Mouse (Mus musculus) lung, adult 2 months (tissue): ENCODE data around the gene Rec114. TPM values are rescaled to one million over a fixed set of nuclear protein-coding genes. Genes with fewer than 3 reads are reported as not detected.
A peak's percentile ranks its signal among the peaks of the same experiment; 100 is the strongest.

Experiments used
- DNase-seq: peaks from one replicate; pipeline ENCODE4 v3.0.0; 2022
- H3K4me1 ChIP-seq: fragments of 200-500 bp; 2 replicates; pipeline ENCODE4 v1.6.1; 2011; ENCODE audit warnings: low read length; ENCODE audit not compliant: control insufficient read depth, insufficient read depth
- H3K4me3 ChIP-seq: fragments of 200-500 bp; replicated peaks from 2 replicates; pipeline ENCODE3; 2011; ENCODE audit warnings: low read depth, mild to moderate bottlenecking, control low read depth, low read length; ENCODE audit errors: extremely low read depth
- CTCF ChIP-seq: fragments of 200-500 bp; IDR thresholded peaks from 2 replicates; pipeline ENCODE4 v1.5.1; 2011; ENCODE audit warnings: mild to moderate bottlenecking, low read length, control low read depth; ENCODE audit not compliant: insufficient read depth
- POLR2A ChIP-seq: fragments of 200-500 bp; IDR thresholded peaks from 2 replicates; pipeline ENCODE4 v1.6.1; 2011; ENCODE audit warnings: low read depth, mild to moderate bottlenecking, control low read depth, low read length, borderline replicate concordance; ENCODE audit errors: extremely low read depth
- WGBS: fragments of 180-500 bp; shearing (Covaris S2); methylation state at CpG from one replicate; pipeline ENCODE4 v1.1.7; 2018; 5-methylcytosine and 5-hydroxymethylcytosine counted together
- polyA plus RNA-seq: library from polyadenylated mRNA; depleted of rRNA; stranded (reverse); fragments of >200 nt; gene quantifications from 2 replicates; pipeline ENCODE4 v1.2.3, GENCODE M21; 2012

Gene Rec114
- polyA plus RNA-seq, 1 experiment = 0.24 TPM

DNA sequence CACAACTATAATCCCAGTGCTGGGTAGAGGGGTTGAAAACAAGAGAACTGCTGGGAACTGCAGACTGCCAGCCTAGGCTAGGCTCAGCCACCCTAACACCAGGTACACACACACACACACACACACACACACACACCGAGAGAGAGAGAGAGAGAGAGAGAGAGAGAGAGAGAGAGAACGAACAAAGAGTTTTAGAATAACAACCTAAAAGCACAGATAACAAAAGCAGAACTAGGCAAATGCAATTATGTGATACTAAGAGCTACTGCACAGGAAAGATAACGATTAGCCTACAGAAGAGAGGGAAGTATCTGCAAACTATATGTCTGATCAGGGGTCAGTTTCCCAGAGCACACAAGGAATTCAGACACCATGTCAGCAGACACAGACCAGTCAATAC is 24.8 kb downstream of the Rec114 start:
- TF ChIP-seq CTCF = no peak
- no peak for TF ChIP-seq POLR2A
- H3K4me1 ChIP-seq = no peaks in the 10 kb centered on the region
- WGBS = 43% methylated on average over 3 of the region's 3 CpGs

DNA sequence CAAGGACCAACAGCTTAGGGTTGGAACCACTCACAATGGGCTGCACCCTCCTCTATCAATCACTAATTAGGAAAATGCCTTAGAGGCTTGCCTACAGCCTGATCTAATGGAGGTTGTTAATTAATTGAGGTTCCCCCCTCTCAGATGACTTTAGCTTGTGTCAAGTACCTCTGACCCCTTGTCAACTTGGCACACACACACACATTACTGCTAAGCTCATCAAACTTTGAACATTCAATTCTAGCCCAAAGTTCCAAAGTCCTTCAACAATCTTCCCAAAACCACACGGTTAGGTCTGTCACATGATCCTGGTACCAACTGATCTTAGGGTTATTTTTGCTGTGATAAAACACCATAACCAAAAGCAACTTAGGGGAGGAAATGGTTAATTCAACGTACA is 26.9 kb downstream of the Rec114 start:
- 19% methylated on average over 2 of the region's 2 CpGs for WGBS
- no peak for TF ChIP-seq CTCF
- TF ChIP-seq POLR2A = no peak
- no peak for DNase-seq
- Histone ChIP-seq H3K4me1 (no peaks in the 10 kb centered on the region), H3K4me3 (no peak overlapping the region)

More for the DNA sequence above, 24.8 kb downstream of the Rec114 start:
- DNase-seq = no peak
- H3K4me3 ChIP-seq = no peak overlapping the region

DNA sequence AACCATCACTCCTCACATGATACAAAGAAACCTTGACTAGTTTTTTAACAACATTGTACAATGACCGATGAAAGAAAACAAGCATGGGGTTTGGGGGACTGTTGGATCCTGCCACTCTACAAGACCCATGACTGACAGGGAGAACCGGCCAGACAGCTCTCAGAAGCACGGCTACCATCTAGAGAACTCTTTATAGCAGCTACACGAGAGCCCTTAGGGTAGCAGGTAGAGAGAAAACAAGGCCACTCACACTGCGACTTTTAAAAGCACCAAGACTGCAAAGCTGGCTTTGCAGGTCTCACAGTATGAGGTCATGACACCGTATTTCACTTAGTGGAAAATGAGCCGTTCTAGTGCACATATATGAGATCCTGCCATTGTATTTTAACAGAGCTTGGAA is 33.1 kb downstream of the Rec114 start:
- no peak for DNase-seq
- H3K4me1 ChIP-seq = no peaks in the 10 kb centered on the region
- no peak overlapping the region for H3K4me3 ChIP-seq
- TF ChIP-seq POLR2A = no peak
- no peak for TF ChIP-seq CTCF
- WGBS = 67% methylated on average over 7 of the region's 7 CpGs

DNA sequence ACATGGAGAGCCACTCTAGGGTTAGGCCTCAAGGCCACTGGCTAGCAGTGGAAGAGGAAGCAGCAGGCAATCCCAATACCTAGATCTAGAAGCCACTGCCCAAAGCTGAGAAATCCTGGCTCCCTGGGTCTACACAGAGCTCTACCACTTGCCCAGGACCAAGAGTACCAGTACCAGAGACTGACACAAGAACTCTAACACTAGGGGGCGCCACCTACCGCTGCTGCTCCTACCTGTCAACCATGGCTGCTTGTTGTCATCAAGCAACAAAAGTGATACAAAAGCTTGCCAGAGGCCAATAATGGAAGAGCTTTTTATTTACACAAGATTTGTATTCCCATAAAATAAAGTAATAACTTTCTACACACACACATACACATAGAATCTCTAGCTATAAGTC is 33.8 kb downstream of the Rec114 start:
- 4% methylated on average over 2 of the region's 2 CpGs for WGBS
- Histone ChIP-seq H3K4me1 (no peaks in the 10 kb centered on the region), H3K4me3 (no peak overlapping the region)
- no peak for TF ChIP-seq POLR2A
- peak; percentile 64 for TF ChIP-seq CTCF
- peak; percentile 37 for DNase-seq

DNA sequence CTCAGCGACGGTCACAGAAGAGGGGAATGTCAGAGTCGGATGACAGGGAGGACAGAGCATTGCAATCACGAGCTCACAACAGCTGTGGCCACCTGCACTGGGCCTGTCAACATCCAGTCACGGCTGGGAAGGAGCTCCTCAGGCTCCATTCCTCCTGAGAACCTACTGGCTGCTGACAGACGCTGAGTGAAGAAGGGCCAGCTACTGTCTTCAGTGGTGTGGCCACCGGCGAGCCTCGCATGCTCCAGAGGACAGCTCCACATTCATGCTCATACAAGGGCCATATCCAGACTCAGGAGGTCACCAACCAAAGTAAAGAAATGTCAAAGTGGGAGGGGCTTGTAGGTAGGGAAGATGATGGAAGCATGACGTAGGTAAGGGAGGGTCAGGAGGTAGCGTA is 36.0 kb downstream of the Rec114 start:
- TF ChIP-seq CTCF (no peak), POLR2A (no peak)
- no peak for DNase-seq
- WGBS = 78% methylated on average over 11 of the region's 11 CpGs

DNA sequence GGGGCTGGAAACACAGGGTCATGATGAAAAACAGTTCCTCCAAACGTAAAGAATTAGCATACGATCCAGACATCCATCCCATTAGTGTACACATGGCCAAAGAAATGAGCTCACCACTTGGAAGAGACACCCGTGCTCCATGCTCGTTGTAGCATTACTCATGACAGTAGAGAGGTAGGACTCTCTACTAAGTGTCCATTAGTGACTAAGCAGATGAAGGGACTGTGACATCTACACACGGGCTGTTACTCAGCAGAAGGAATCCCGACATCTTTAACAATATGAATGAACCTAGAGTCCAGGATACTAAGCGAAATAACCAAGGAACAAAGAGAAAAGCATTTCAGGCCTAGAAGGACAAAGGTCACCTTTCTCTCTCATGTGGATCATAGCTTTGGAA is 37.7 kb downstream of the Rec114 start:
- 75% methylated on average over 7 of the region's 7 CpGs for WGBS
- no peaks in the 10 kb centered on the region for H3K4me1 ChIP-seq
- TF ChIP-seq CTCF = no peak
- TF ChIP-seq POLR2A = no peak
- H3K4me3 ChIP-seq = no peak overlapping the region
- no peak for DNase-seq

More for the DNA sequence above, 36.0 kb downstream of the Rec114 start:
- Histone ChIP-seq H3K4me3 (no peak overlapping the region), H3K4me1 (no peaks in the 10 kb centered on the region)

DNA sequence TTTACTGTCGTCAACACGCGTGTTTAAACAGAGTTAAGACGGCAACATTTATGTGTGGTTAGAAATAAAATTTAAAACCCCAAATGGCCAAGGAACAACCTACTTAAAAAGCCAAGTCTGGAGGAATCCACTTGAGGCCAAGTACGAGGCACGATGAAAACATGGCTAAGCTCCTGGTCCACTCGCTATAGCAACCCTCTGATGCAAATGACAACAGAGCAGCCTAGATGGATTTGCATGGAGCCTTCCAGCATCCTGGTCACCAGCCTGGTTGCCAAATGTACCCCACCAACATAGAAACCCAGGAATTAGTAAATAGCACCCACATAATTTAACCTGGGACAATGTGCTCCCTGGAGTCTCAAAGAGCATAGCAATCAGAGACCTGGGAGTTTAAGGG is 40.0 kb downstream of the Rec114 start:
- no peak for DNase-seq
- 82% methylated on average over 7 of the region's 7 CpGs for WGBS

DNA sequence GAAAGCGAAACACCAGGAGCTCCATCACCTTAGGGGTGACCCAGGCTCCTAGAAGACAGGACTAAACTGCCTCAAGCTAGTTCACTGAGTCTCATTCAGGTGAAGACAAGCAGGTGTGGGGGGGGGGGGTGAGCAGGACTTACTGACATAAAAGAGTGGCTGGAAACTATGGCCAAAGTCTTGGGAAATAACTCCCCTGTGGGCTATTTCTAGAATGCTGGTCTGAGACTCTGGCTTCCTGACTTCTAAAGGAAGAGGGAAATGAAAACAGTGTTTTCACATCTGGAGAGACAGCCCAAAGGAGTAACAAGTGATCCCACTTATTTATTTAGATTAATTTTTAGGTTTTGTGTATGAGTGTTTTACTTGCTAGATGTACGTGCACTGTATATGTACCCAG is 42.0 kb downstream of the Rec114 start:
- 81% methylated on average over 2 of the region's 2 CpGs for WGBS
- Histone ChIP-seq H3K4me3 (no peak overlapping the region), H3K4me1 (no peaks in the 10 kb centered on the region)
- no peak for DNase-seq
- TF ChIP-seq CTCF = no peak
- no peak for TF ChIP-seq POLR2A

More for the DNA sequence above, 40.0 kb downstream of the Rec114 start:
- Histone ChIP-seq H3K4me1 (no peaks in the 10 kb centered on the region), H3K4me3 (no peak overlapping the region)
- no peak for TF ChIP-seq CTCF
- TF ChIP-seq POLR2A = no peak

DNA sequence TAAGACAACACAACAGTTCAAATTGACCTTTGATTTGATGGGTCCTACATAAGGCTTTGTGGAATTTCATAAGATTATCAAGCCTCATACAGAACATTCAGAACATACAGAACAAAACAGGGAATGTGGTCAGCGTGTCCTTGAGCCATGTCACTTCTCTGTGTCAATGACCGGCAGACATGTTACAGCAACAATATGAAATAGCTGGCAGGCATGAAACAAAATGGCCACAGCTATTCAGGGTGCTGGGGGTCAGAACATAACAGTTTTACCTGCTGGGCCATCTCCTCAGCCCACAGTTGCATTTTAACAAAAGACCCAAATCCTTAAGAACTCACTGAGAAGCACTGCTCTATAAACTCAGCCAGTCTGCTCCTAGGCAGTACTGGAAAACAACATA is 45.3 kb downstream of the Rec114 start:
- WGBS = 88% methylated on average over 2 of the region's 2 CpGs
- no peak overlapping the region for H3K4me3 ChIP-seq
- TF ChIP-seq CTCF (no peak), POLR2A (no peak)
- no peaks in the 10 kb centered on the region for H3K4me1 ChIP-seq
- no peak for DNase-seq

DNA sequence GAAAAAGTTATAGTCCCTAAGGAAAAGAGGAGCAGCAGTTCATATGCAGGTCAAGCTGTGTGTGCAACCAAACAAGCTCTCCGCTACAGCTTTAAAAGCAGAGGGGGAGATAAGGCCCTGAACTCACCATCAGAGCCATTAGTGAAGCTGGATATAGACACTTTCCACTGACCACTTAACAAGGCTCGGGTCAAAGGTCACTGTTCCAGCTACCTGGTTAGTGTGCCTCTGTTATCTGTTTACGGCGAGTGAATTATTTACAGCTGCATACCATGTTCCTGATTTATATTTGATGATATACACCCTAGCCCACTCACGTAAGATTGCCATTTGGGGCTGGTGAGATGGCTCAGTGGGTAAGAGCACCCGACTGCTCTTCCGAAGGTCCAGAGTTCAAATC is 52.3 kb downstream of the Rec114 start:
- 81% methylated on average over 7 of the region's 7 CpGs for WGBS
- DNase-seq = no peak
- TF ChIP-seq POLR2A (no peak), CTCF (no peak)
- Histone ChIP-seq H3K4me3 (no peak overlapping the region), H3K4me1 (no peaks in the 10 kb centered on the region)
